Mouse (Mus musculus) ES-E14 (cell line): ENCODE results near the gene Dguok.

Source experiments
- CHD2 ChIP-seq: IDR thresholded peaks from 2 replicates; pipeline ENCODE4 v1.6.1; 2014; ENCODE audit warnings: mild to moderate bottlenecking, low read depth, low read length, inconsistent platforms
- MAFK ChIP-seq: IDR thresholded peaks from 2 replicates; pipeline ENCODE4 v1.6.1; 2014; ENCODE audit warnings: mild to moderate bottlenecking, low read depth, low read length, inconsistent platforms; ENCODE audit not compliant: insufficient read depth
- ZC3H11A ChIP-seq: IDR thresholded peaks from 2 replicates; pipeline ENCODE4 v1.6.1; 2012; ENCODE audit warnings: low read depth, mild to moderate bottlenecking, inconsistent platforms, low read length, borderline replicate concordance
- ZNF384 ChIP-seq: IDR thresholded peaks from 2 replicates; pipeline ENCODE4 v1.6.1; 2012; ENCODE audit warnings: low read depth, low read length, inconsistent platforms

DNA sequence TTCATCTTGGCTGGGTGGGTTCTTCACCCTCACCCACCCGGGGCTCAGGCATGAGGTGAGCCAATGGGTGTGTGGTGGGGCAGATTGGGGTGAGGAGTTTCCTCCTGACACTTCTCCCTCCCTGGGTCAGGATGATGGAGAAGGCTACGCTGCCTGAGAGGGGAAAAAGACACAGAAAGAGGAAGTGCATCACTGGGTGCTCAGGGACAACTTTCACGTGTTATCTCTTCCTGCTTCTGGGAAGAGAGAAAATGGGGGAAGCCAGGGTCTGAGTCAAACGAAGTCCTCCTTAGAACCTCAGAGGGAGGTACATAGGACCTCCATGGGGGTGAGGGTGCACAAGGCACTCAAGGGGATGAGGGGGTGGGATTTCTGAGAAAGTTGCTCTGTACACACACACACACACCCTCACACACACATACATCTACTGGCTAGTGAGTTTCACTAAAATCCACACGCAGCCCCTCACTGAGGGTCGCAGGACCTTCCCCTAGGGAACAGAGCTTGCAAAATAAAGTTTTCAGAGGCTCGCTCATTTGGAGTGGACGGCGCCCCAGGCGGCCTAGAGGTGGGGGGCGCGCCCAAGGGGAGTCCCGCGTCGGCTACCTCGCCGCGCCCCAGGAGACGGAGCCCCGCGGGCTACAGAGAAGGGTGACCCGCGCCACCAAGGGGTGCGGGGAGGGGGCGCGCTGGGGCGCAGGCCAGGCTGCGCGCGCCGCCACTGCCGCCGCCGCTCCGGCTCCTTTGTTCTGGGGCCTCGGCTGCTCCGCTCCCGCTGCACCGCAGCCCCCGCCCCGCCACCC is 51.2 kb downstream of the Dguok start:
- no peak for TF ChIP-seq ZC3H11A
- no peak for TF ChIP-seq CHD2
- TF ChIP-seq ZNF384: no peak
- no peak for TF ChIP-seq MAFK
